Mouse (Mus musculus) heart, embryonic 14.5 days (tissue): ENCODE measurements around the gene E130208F15Rik. TPM values are rescaled to one million over a fixed set of nuclear protein-coding genes. Genes with fewer than 3 reads are reported as not detected.

Experiments used
- ATAC-seq: fragments of 200-750 bp; cut with Nextera tagmentation; 2 replicates; pipeline ENCODE4 v1.8.0; 2017; ENCODE audit warnings: low read depth, moderate TSS enrichment; ENCODE audit not compliant: insufficient number of reproducible peaks, insufficient read depth, low FRiP score
- H3K27ac ChIP-seq, 2 experiments: fragments of 200-500 bp in 1 of 2; fragments of 300-500 bp in 1 of 2; sonication (generic) in 1 of 2; replicated peaks in 1 of 2; 2 replicates each; pipeline ENCODE4 v1.5.1; 2012 to 2014; ENCODE audit warnings: low read depth in 2 of 2, low read length in 2 of 2, control low read depth in 1 of 2, mild to moderate bottlenecking in 1 of 2, mixed read lengths in 1 of 2; ENCODE audit not compliant: control insufficient read depth in 1 of 2, insufficient read depth in 1 of 2
- H3K27me3 ChIP-seq: fragments of 300-500 bp; sonication (generic); 2 replicates; pipeline ENCODE4 v1.6.1; 2014; ENCODE audit warnings: mild to moderate bottlenecking, low read length, control low read depth; ENCODE audit not compliant: control insufficient read depth, insufficient read depth
- H3K36me3 ChIP-seq: fragments of 300-500 bp; sonication (generic); 2 replicates; pipeline ENCODE4 v1.6.1; 2014; ENCODE audit warnings: mild to moderate bottlenecking, control low read depth, low read length, mixed read lengths; ENCODE audit not compliant: control insufficient read depth, insufficient read depth
- H3K4me1 ChIP-seq, 2 experiments: fragments of 200-500 bp in 1 of 2; fragments of 300-500 bp in 1 of 2; sonication (generic) in 1 of 2; 2 replicates each; pipeline ENCODE4 v1.6.1; 2012 to 2014; ENCODE audit warnings: low read length in 2 of 2, control low read depth in 1 of 2, mixed read lengths in 1 of 2; ENCODE audit not compliant: control insufficient read depth in 2 of 2, insufficient read depth in 2 of 2
- H3K4me2 ChIP-seq: fragments of 300-500 bp; sonication (generic); 2 replicates; pipeline ENCODE4 v1.6.1; 2014; ENCODE audit warnings: mild to moderate bottlenecking, low read length
- H3K4me3 ChIP-seq, 2 experiments: fragments of 200-500 bp in 1 of 2; fragments of 300-500 bp in 1 of 2; sonication (generic) in 1 of 2; 2 replicates each; pipeline ENCODE4 v1.5.1; 2012 to 2014; ENCODE audit warnings: low read length in 2 of 2, mild to moderate bottlenecking in 2 of 2, control low read depth in 1 of 2, low read depth in 1 of 2, moderate library complexity in 1 of 2; ENCODE audit not compliant: control insufficient read depth in 1 of 2, insufficient read depth in 1 of 2
- H3K9ac ChIP-seq: fragments of 300-500 bp; sonication (generic); 2 replicates; pipeline ENCODE4 v1.6.1; 2014; ENCODE audit warnings: mild to moderate bottlenecking, low read length
- H3K9me3 ChIP-seq: fragments of 300-500 bp; sonication (generic); 2 replicates; pipeline ENCODE4 v1.6.1; 2016; ENCODE audit warnings: low read length, control low read depth; ENCODE audit not compliant: control insufficient read depth
- WGBS: fragments of 180-500 bp; shearing (Covaris S2); extraction: QIAGEN DNeasy Blood & Tissue Kit; methylation state at CpG from one replicate; pipeline ENCODE4 v1.1.7; 2014; 5-methylcytosine and 5-hydroxymethylcytosine counted together
- polyA plus RNA-seq: library from polyadenylated mRNA; unstranded; fragments of >200 nt; fragmentation: Nextera tagmentation; extraction: Ambion mirVana; gene quantifications from 2 replicates; pipeline ENCODE4 v1.2.1, GENCODE M21; 2014

E130208F15Rik gene
- polyA plus RNA-seq, 1 experiment from 2014 or later, result not detected

GRCm38 (mm10) chr7:30318142-30318541 lies 3.4 kb upstream of the E130208F15Rik start:
- 81% methylated on average over 3 of the region's 3 CpGs for WGBS
- no peak for ATAC-seq
- Histone ChIP-seq H3K9ac (no peak overlapping the region), H3K27ac (no peak overlapping the region), H3K9me3 (no peaks in the 10 kb centered on the region), H3K4me1 (peaks cover 9 to 21% of the 10 kb centered on the region in 2 experiments), H3K4me2 (no peak overlapping the region), H3K27me3 (no peaks in the 10 kb centered on the region), H3K36me3 (0 out of 2 replicates have a peak, but pooled peaks cover under 1% of the 10 kb centered on the region), H3K4me3 (no peak overlapping the region)

- Histone ChIP-seq H3K4me2 (peak overlapping the region; percentile 89), H3K9ac (peak overlapping the region; percentile 93), H3K27ac (0 out of 4 replicates have a peak overlapping the region, but pooled peaks of 1 of the 2 experiments have one; percentile 92), H3K9me3 (no peaks in the 10 kb centered on the region), H3K36me3 (no peaks in the 10 kb centered on the region), H3K4me3 (peak overlapping the region in 1 of 2 experiments; percentile 80; a peak in 2 of 4 replicates), H3K27me3 (no peaks in the 10 kb centered on the region), H3K4me1 (peaks cover 3 to 14% of the 10 kb centered on the region in 2 experiments; a peak in 3 of 4 replicates)
- no peak for ATAC-seq
- WGBS, result 81% methylated on average over 2 of the region's 2 CpGs
Measured at GRCm38 (mm10) chr7:30320946-30321345, 594 bp upstream of the E130208F15Rik start.

- Histone ChIP-seq H3K36me3 (no peaks in the 10 kb centered on the region), H3K4me1 (peaks cover 6 to 19% of the 10 kb centered on the region in 2 experiments), H3K4me3 (peak overlapping the region; percentile 80 to 83), H3K27ac (peak overlapping the region; percentile 88 to 92), H3K9me3 (no peaks in the 10 kb centered on the region), H3K4me2 (peak overlapping the region; percentile 89), H3K27me3 (no peaks in the 10 kb centered on the region), H3K9ac (peak overlapping the region; percentile 93)
- peak; percentile 98 for ATAC-seq
- whole genome bisulfite sequencing, result under 1% methylated on average over 20 of the region's 20 CpGs
Measured at GRCm38 (mm10) chr7:30322285-30322667, 736 bp downstream of the E130208F15Rik start.

GRCm38 (mm10) chr7:30322865-30323264 lies 1.3 kb downstream of the E130208F15Rik start:
- H3K27me3 ChIP-seq, result no peaks in the 10 kb centered on the region
- 34% methylated on average over 6 of the region's 6 CpGs for WGBS
- no peaks in the 10 kb centered on the region for H3K36me3 ChIP-seq
- H3K27ac ChIP-seq, result peak overlapping the region; percentile 86 to 92
- H3K4me3 ChIP-seq, result peak overlapping the region; percentile 39 to 80
- H3K9me3 ChIP-seq, result no peaks in the 10 kb centered on the region
- peak overlapping the region; percentile 89 for H3K4me2 ChIP-seq
- H3K4me1 ChIP-seq, result peaks cover 6 to 25% of the 10 kb centered on the region in 2 experiments
- ATAC-seq, result no peak
- peak overlapping the region; percentile 72 for H3K9ac ChIP-seq

GRCm38 (mm10) chr7:30323795-30324194 lies 2.3 kb downstream of the E130208F15Rik start, which contains the start of gene Sdhaf1:
Gene Sdhaf1 (minus strand): TSS chr7:30323895.
- peaks cover 8 to 27% of the 10 kb centered on the region in 2 experiments for H3K4me1 ChIP-seq
- no peaks in the 10 kb centered on the region for H3K36me3 ChIP-seq
- H3K9ac ChIP-seq, result peak within 1 kb of the TSS; percentile 72
- no peak for ATAC-seq
- H3K27ac ChIP-seq, result peak within 1 kb of the TSS; percentile 86 to 92
- WGBS, result 79% methylated on average over 3 of the region's 3 CpGs
- H3K27me3 ChIP-seq, result no peaks in the 10 kb centered on the region
- H3K4me2 ChIP-seq, result peak within 1 kb of the TSS; percentile 89
- no peaks in the 10 kb centered on the region for H3K9me3 ChIP-seq
- peak within 1 kb of the TSS; percentile 39 to 80; a peak in 3 of 4 replicates for H3K4me3 ChIP-seq

- no peaks in the 10 kb centered on the region for H3K9me3 ChIP-seq
- no peak for ATAC-seq
- 75% methylated on average over 5 of the region's 5 CpGs for WGBS
Measured at GRCm38 (mm10) chr7:30324300-30324944, 2.9 kb downstream of the E130208F15Rik start.

GRCm38 (mm10) chr7:30325364-30325763 lies 3.8 kb downstream of the E130208F15Rik start:
- Histone ChIP-seq H3K4me2 (no peak overlapping the region), H3K9me3 (no peaks in the 10 kb centered on the region), H3K27ac (no peak overlapping the region), H3K4me1 (peaks cover 8 to 27% of the 10 kb centered on the region in 2 experiments), H3K36me3 (no peaks in the 10 kb centered on the region), H3K9ac (no peak overlapping the region), H3K4me3 (no peak overlapping the region), H3K27me3 (no peaks in the 10 kb centered on the region)
- no peak for ATAC-seq
- WGBS, result 55% methylated on average over 2 of the region's 2 CpGs

More at GRCm38 (mm10) chr7:30324300-30324944, 2.9 kb downstream of the E130208F15Rik start:
- no peaks in the 10 kb centered on the region for H3K27me3 ChIP-seq
- H3K36me3 ChIP-seq, result no peaks in the 10 kb centered on the region
- H3K27ac ChIP-seq, result no peak overlapping the region
- no peak overlapping the region for H3K9ac ChIP-seq
- H3K4me2 ChIP-seq, result no peak overlapping the region
- H3K4me3 ChIP-seq, result no peak overlapping the region
- H3K4me1 ChIP-seq, result peaks cover 8 to 27% of the 10 kb centered on the region in 2 experiments
